Mouse (Mus musculus) ES-Bruce4 (cell line): ENCODE measurements around the gene Srrm3.

ENCODE experiments used
- CTCF ChIP-seq: IDR thresholded peaks from one replicate; pipeline ENCODE4 v1.8.1; 2011; ENCODE audit warnings: low read depth, low read length
- EP300 ChIP-seq: IDR thresholded peaks from 2 replicates; pipeline ENCODE4 v1.6.1; 2011; ENCODE audit warnings: low read depth, low read length; ENCODE audit not compliant: insufficient read depth
- POLR2A ChIP-seq: IDR thresholded peaks from one replicate; pipeline ENCODE4 v1.8.1; 2011; ENCODE audit warnings: low read length; ENCODE audit not compliant: insufficient read depth

DNA sequence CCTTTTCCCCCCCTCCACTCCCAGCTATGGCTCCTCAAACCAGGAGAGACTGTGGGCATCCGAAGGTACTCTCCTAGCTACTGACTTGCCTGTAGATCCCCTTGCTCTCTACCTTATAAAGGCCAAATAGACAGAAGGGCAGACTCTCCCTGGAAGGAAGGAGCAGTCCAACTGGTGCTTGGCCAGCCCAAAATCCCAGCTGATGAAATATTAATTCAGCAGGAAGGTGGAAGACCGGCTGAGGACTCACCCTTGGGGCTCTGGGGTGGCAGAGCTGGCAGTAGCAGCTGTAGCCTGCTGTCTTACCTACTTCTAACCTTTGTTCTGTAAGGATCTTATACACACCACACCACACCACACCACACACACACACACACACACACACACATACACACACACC lies 2.0 kb upstream of the Srrm3 start:
- TF ChIP-seq CTCF (no peak), EP300 (no peak), POLR2A (no peak)
